Mouse (Mus musculus) testis, postnatal 10 days (tissue): ENCODE results near the gene Eif5.
"Not testable (repeated sequence)": the region's sequence is repeated elsewhere in the genome, so short reads cannot be mapped to it uniquely, and the experiment has no call there.

Experiments used
- DNase-seq: peaks from one replicate; pipeline ENCODE4 v3.0.0; 2021; ENCODE audit warnings: low spot score

Gene Eif5

GRCm38 (mm10) chr12:111524883-111525282 is 12.9 kb upstream of the Eif5 start:
- DNase-seq, result no peak

- DNase-seq, result no peak
Observed at GRCm38 (mm10) chr12:111527643-111528281, 10.1 kb upstream of the Eif5 start.

GRCm38 (mm10) chr12:111529192-111529591 is 8.6 kb upstream of the Eif5 start:
- no peak for DNase-seq

GRCm38 (mm10) chr12:111533096-111533794 is 4.6 kb upstream of the Eif5 start:
- no peak for DNase-seq

GRCm38 (mm10) chr12:111535281-111535680 is 2.5 kb upstream of the Eif5 start:
- no peak for DNase-seq

GRCm38 (mm10) chr12:111535762-111536161 is 2.1 kb upstream of the Eif5 start:
- DNase-seq, result no peak

GRCm38 (mm10) chr12:111536746-111537145 is 1.1 kb upstream of the Eif5 start:
- no peak for DNase-seq

- peak; percentile 73 for DNase-seq
Observed at GRCm38 (mm10) chr12:111537341-111537740, 475 bp upstream of the Eif5 start.

GRCm38 (mm10) chr12:111538292-111539040 is 650 bp downstream of the Eif5 start:
- DNase-seq, result peak; percentile 90

GRCm38 (mm10) chr12:111539041-111539345 is 1.2 kb downstream of the Eif5 start:
- DNase-seq, result no peak

GRCm38 (mm10) chr12:111547070-111547469 is 9.3 kb downstream of the Eif5 start:
- no peak for DNase-seq

- DNase-seq, result no peak
Observed at GRCm38 (mm10) chr12:111548555-111549289, 10.9 kb downstream of the Eif5 start.

- DNase-seq, result no peak
Observed at GRCm38 (mm10) chr12:111550679-111551078, 12.9 kb downstream of the Eif5 start.

GRCm38 (mm10) chr12:111552342-111552741 is 14.5 kb downstream of the Eif5 start:
- no peak for DNase-seq

- DNase-seq, result no peak
Observed at GRCm38 (mm10) chr12:111555357-111555756, 17.5 kb downstream of the Eif5 start.

- DNase-seq, result not testable (repeated sequence)
Observed at GRCm38 (mm10) chr12:111555893-111556292, 18.1 kb downstream of the Eif5 start.

GRCm38 (mm10) chr12:111557538-111557937 is 19.7 kb downstream of the Eif5 start:
- DNase-seq, result no peak

GRCm38 (mm10) chr12:111558655-111559054 is 20.8 kb downstream of the Eif5 start:
- no peak for DNase-seq

GRCm38 (mm10) chr12:111559647-111560258 is 21.9 kb downstream of the Eif5 start:
- DNase-seq, result no peak

GRCm38 (mm10) chr12:111560286-111560685 is 22.5 kb downstream of the Eif5 start:
- DNase-seq, result no peak

- no peak for DNase-seq
Observed at GRCm38 (mm10) chr12:111562276-111562814, 24.5 kb downstream of the Eif5 start.
